Mouse (Mus musculus) MEL (cell line): Measurements from ENCODE around the gene Gpd2.

Source experiments
- BHLHE40 ChIP-seq: IDR thresholded peaks from 2 replicates; pipeline ENCODE4 v1.6.1; 2012; ENCODE audit warnings: low read depth, mild to moderate bottlenecking, inconsistent platforms, low read length, improper control_type of control experiment, borderline replicate concordance
- CHD2 ChIP-seq: IDR thresholded peaks from 2 replicates; pipeline ENCODE4 v1.6.1; 2011; ENCODE audit warnings: low read length, improper control_type of control experiment
- CTCF ChIP-seq, 3 experiments: IDR thresholded peaks in 2 of 3; conservative IDR thresholded peaks in 1 of 3; 2 replicates each; pipeline ENCODE4 v1.5.1; 2011 to 2012; ENCODE audit warnings: low read length in 3 of 3, low read depth in 2 of 3, mild to moderate bottlenecking in 2 of 3, improper control_type of control experiment in 1 of 3, inconsistent platforms in 1 of 3, mixed read lengths in 1 of 3, moderate library complexity in 1 of 3; ENCODE audit not compliant: control insufficient read depth in 1 of 3, insufficient read depth in 1 of 3, poor library complexity in 1 of 3, severe bottlenecking in 1 of 3
- EP300 ChIP-seq, 2 experiments: IDR thresholded peaks; 2 replicates each; pipeline ENCODE4 v1.6.1; 2011; ENCODE audit warnings: improper control_type of control experiment in 2 of 2, low read length in 2 of 2, low read depth in 1 of 2, mild to moderate bottlenecking in 1 of 2
- GATA1 ChIP-seq: IDR thresholded peaks from 2 replicates; pipeline ENCODE4 v1.6.1; 2011; ENCODE audit warnings: low read depth, low read length, improper control_type of control experiment
- JUND ChIP-seq: IDR thresholded peaks from 2 replicates; pipeline ENCODE4 v1.6.1; 2011; ENCODE audit warnings: low read depth, mild to moderate bottlenecking, improper control_type of control experiment, low read length
- MXI1 ChIP-seq: IDR thresholded peaks from 2 replicates; pipeline ENCODE4 v1.6.1; 2011; ENCODE audit warnings: mild to moderate bottlenecking, low read depth, low read length, improper control_type of control experiment
- POLR2A ChIP-seq, 2 experiments: IDR thresholded peaks; 2 replicates each; pipeline ENCODE4 v1.6.1; 2011 to 2012; ENCODE audit warnings: low read length in 2 of 2, mild to moderate bottlenecking in 2 of 2, control low read depth in 1 of 2, improper control_type of control experiment in 1 of 2, low read depth in 1 of 2, moderate library complexity in 1 of 2; ENCODE audit not compliant: control insufficient read depth in 1 of 2, insufficient read depth in 1 of 2, poor library complexity in 1 of 2
- POLR2AphosphoS2 ChIP-seq: IDR thresholded peaks from 2 replicates; pipeline ENCODE4 v1.6.1; 2011; ENCODE audit warnings: low read length, improper control_type of control experiment
- RCOR1 ChIP-seq: IDR thresholded peaks from 2 replicates; pipeline ENCODE4 v1.6.1; 2012; ENCODE audit warnings: low read depth, mild to moderate bottlenecking, inconsistent platforms, low read length, improper control_type of control experiment
- TAL1 ChIP-seq: IDR thresholded peaks from 2 replicates; pipeline ENCODE4 v1.6.1; 2012; ENCODE audit warnings: mild to moderate bottlenecking, inconsistent platforms, low read length, moderate library complexity, mixed read lengths
- TCF12 ChIP-seq: IDR thresholded peaks from 2 replicates; pipeline ENCODE4 v1.6.1; 2014; ENCODE audit warnings: low read depth, mild to moderate bottlenecking, inconsistent platforms, low read length, improper control_type of control experiment, moderate library complexity
- UBTF ChIP-seq: IDR thresholded peaks from 2 replicates; pipeline ENCODE4 v1.6.1; 2012; ENCODE audit warnings: low read depth, mild to moderate bottlenecking, inconsistent platforms, low read length, improper control_type of control experiment, moderate library complexity, borderline replicate concordance; ENCODE audit not compliant: insufficient read depth
- ZKSCAN1 ChIP-seq: IDR thresholded peaks from 2 replicates; pipeline ENCODE4 v1.6.1; 2012; ENCODE audit warnings: low read depth, mild to moderate bottlenecking, inconsistent platforms, low read length, improper control_type of control experiment, moderate library complexity

GRCm38 (mm10) chr2:57333481-57333880 lies 96.0 kb downstream of the Gpd2 start:
- TF ChIP-seq CTCF (IDR thresholded peaks at IDR 0.05 in 2 of 3, conservative IDR thresholded peaks at IDR 0.05 in 1 of 3; ENCODE audit: control insufficient read depth in 1 of 3, insufficient read depth in 1 of 3, low read depth in 2 of 3, low read length in 3 of 3, poor library complexity in 1 of 3, severe bottlenecking in 1 of 3) (no peak), EP300 (IDR thresholded peaks at IDR 0.05; ENCODE audit: low read depth in 1 of 2, low read length in 2 of 2) (no peak), TCF12 (no peak), POLR2AphosphoS2 (no peak), GATA1 (no peak), UBTF (no peak), RCOR1 (no peak), BHLHE40 (no peak), POLR2A (IDR thresholded peaks at IDR 0.05; ENCODE audit: control insufficient read depth in 1 of 2, insufficient read depth in 1 of 2, low read depth in 1 of 2, low read length in 2 of 2, poor library complexity in 1 of 2) (no peak), JUND (no peak), CHD2 (no peak), ZKSCAN1 (no peak), TAL1 (no peak), MXI1 (no peak)
